Mouse (Mus musculus) neural tube, embryonic 12.5 days (tissue): ENCODE results near the gene Zdhhc24. TPM values are rescaled to one million over a fixed set of nuclear protein-coding genes. Genes with fewer than 3 reads are reported as not detected.
"Not testable (repeated sequence)": the region's sequence is repeated elsewhere in the genome, so short reads cannot be mapped to it uniquely, and the experiment has no call there.

Experiments used
- ATAC-seq: fragments of 200-750 bp; cut with Nextera tagmentation; 2 replicates; pipeline ENCODE4 v1.8.0; 2017; ENCODE audit warnings: low read depth, mild to moderate bottlenecking, moderate TSS enrichment, moderate library complexity; ENCODE audit not compliant: low FRiP score
- H3K27ac ChIP-seq: fragments of 300-500 bp; sonication (generic); 2 replicates; pipeline ENCODE4 v1.5.1; 2016
- H3K27me3 ChIP-seq: fragments of 300-500 bp; sonication (generic); replicated peaks from 2 replicates; pipeline ENCODE4 v1.6.1; 2016; ENCODE audit warnings: mild to moderate bottlenecking
- H3K36me3 ChIP-seq: fragments of 300-500 bp; sonication (generic); 2 replicates; pipeline ENCODE4 v1.6.1; 2016; ENCODE audit warnings: mild to moderate bottlenecking
- H3K4me1 ChIP-seq: fragments of 300-500 bp; sonication (generic); 2 replicates; pipeline ENCODE4 v1.6.1; 2016
- H3K4me2 ChIP-seq: fragments of 300-500 bp; sonication (generic); replicated peaks from 2 replicates; pipeline ENCODE4 v1.6.1; 2016; ENCODE audit warnings: mild to moderate bottlenecking
- H3K4me3 ChIP-seq: fragments of 300-500 bp; sonication (generic); 2 replicates; pipeline ENCODE4 v1.5.1; 2016
- H3K9ac ChIP-seq: fragments of 300-500 bp; sonication (generic); 2 replicates; pipeline ENCODE4 v1.6.1; 2016; ENCODE audit warnings: mild to moderate bottlenecking
- H3K9me3 ChIP-seq: fragments of 300-500 bp; sonication (generic); 2 replicates; pipeline ENCODE4 v1.6.1; 2016; ENCODE audit warnings: mild to moderate bottlenecking
- WGBS: fragments of 180-500 bp; shearing (Covaris S2); methylation state at CpG from one replicate; pipeline ENCODE4 v1.1.7; 2016; 5-methylcytosine and 5-hydroxymethylcytosine counted together
- polyA plus RNA-seq: library from polyadenylated mRNA; unstranded; fragments of >200 nt; fragmentation: Nextera tagmentation; extraction: Ambion mirVana; gene quantifications from 2 replicates; pipeline ENCODE4 v1.2.1, GENCODE M21; 2016

Zdhhc24 gene
- polyA plus RNA-seq, 1 experiment from 2014 or later = 21.4 TPM

GRCm38 (mm10) chr19:4850281-4850680 lies 28.2 kb upstream of the Zdhhc24 start:
- Histone ChIP-seq H3K9me3 (no peaks in the 10 kb centered on the region), H3K4me1 (peaks cover 6% of the 10 kb centered on the region; the same call in 1 of the 2 replicates), H3K4me2 (no peak overlapping the region), H3K4me3 (no peak overlapping the region), H3K9ac (no peak overlapping the region), H3K27me3 (no peaks in the 10 kb centered on the region), H3K36me3 (no peaks in the 10 kb centered on the region), H3K27ac (no peak overlapping the region)
- ATAC-seq = no peak
- 48% methylated on average over 5 of the region's 5 CpGs for WGBS

- Histone ChIP-seq H3K4me2 (peak within 1 kb of the TSS; percentile 99), H3K4me1 (peaks cover 16% of the 10 kb centered on the region; the same call in 1 of the 2 replicates), H3K27me3 (0 out of 2 replicates have a peak, but pooled peaks cover 3% of the 10 kb centered on the region), H3K4me3 (peak within 1 kb of the TSS; percentile 52), H3K36me3 (no peaks in the 10 kb centered on the region), H3K27ac (peak within 1 kb of the TSS; percentile 53; the same call in 1 of the 2 replicates), H3K9me3 (no peaks in the 10 kb centered on the region), H3K9ac (peak within 1 kb of the TSS; percentile 74)
- 4% methylated on average over 45 of the region's 45 CpGs for WGBS
- peak; percentile 79 for ATAC-seq
These were observed 23.7 kb upstream of the Zdhhc24 start, which contains the start of gene Ctsf for GRCm38 (mm10) chr19:4854552-4855469. Gene Ctsf, plus strand, starts transcription at chr19:4855130.

GRCm38 (mm10) chr19:4855470-4855820 lies 23.0 kb upstream of the Zdhhc24 start:
- peak overlapping the region; percentile 52 for H3K4me3 ChIP-seq
- 2% methylated on average over 14 of the region's 14 CpGs for WGBS

GRCm38 (mm10) chr19:4855951-4856350 lies 22.5 kb upstream of the Zdhhc24 start:
- Histone ChIP-seq H3K4me2 (peak overlapping the region; percentile 99), H3K36me3 (peaks cover 6% of the 10 kb centered on the region; the same call in 1 of the 2 replicates), H3K4me3 (peak overlapping the region; percentile 52), H3K4me1 (peaks cover 16% of the 10 kb centered on the region; the same call in 1 of the 2 replicates), H3K9me3 (no peaks in the 10 kb centered on the region), H3K27me3 (0 out of 2 replicates have a peak, but pooled peaks cover 3% of the 10 kb centered on the region), H3K9ac (no peak overlapping the region), H3K27ac (no peak overlapping the region)
- WGBS = 76% methylated on average over 4 of the region's 4 CpGs
- ATAC-seq = no peak

More at GRCm38 (mm10) chr19:4855470-4855820, 23.0 kb upstream of the Zdhhc24 start:
- Histone ChIP-seq H3K9ac (peak overlapping the region; percentile 74), H3K27ac (peak overlapping the region; percentile 53; the same call in 1 of the 2 replicates), H3K9me3 (no peaks in the 10 kb centered on the region), H3K4me2 (peak overlapping the region; percentile 99), H3K36me3 (0 out of 2 replicates have a peak, but pooled peaks cover 3% of the 10 kb centered on the region), H3K4me1 (peaks cover 16% of the 10 kb centered on the region; the same call in 1 of the 2 replicates), H3K27me3 (0 out of 2 replicates have a peak, but pooled peaks cover 3% of the 10 kb centered on the region)
- 0 out of 2 replicates have a peak, but pooled peaks have one; percentile 25 for ATAC-seq

- peaks cover 16% of the 10 kb centered on the region; the same call in 1 of the 2 replicates for H3K4me1 ChIP-seq
- H3K4me2 ChIP-seq = no peak overlapping the region
- no peak for ATAC-seq
- no peak overlapping the region for H3K4me3 ChIP-seq
- no peaks in the 10 kb centered on the region for H3K9me3 ChIP-seq
- H3K36me3 ChIP-seq = peaks cover 10% of the 10 kb centered on the region; the same call in 1 of the 2 replicates
- H3K27me3 ChIP-seq = 0 out of 2 replicates have a peak, but pooled peaks cover 3% of the 10 kb centered on the region
- no peak overlapping the region for H3K9ac ChIP-seq
- 80% methylated on average over 6 of the region's 6 CpGs for WGBS
- no peak overlapping the region for H3K27ac ChIP-seq
These were observed 19.4 kb upstream of the Zdhhc24 start for GRCm38 (mm10) chr19:4859081-4859480.

GRCm38 (mm10) chr19:4863048-4863447 lies 15.4 kb upstream of the Zdhhc24 start:
- H3K9me3 ChIP-seq = no peaks in the 10 kb centered on the region
- WGBS = 58% methylated on average over 6 of the region's 6 CpGs
- H3K9ac ChIP-seq = no peak overlapping the region
- H3K4me1 ChIP-seq = peaks cover 4% of the 10 kb centered on the region; the same call in 1 of the 2 replicates
- H3K27ac ChIP-seq = no peak overlapping the region
- 0 out of 2 replicates have a peak, but pooled peaks cover 5% of the 10 kb centered on the region for H3K27me3 ChIP-seq
- H3K4me3 ChIP-seq = no peak overlapping the region
- H3K4me2 ChIP-seq = no peak overlapping the region
- ATAC-seq = no peak
- H3K36me3 ChIP-seq = peaks cover 10% of the 10 kb centered on the region; the same call in 1 of the 2 replicates

GRCm38 (mm10) chr19:4865147-4865546 lies 13.3 kb upstream of the Zdhhc24 start:
- 8% methylated on average over 17 of the region's 17 CpGs for WGBS
- Histone ChIP-seq H3K4me2 (peak overlapping the region; percentile 41), H3K4me3 (no peak overlapping the region)

GRCm38 (mm10) chr19:4874613-4875012 lies 3.9 kb upstream of the Zdhhc24 start:
- not testable (repeated sequence) for ATAC-seq

More at GRCm38 (mm10) chr19:4865147-4865546, 13.3 kb upstream of the Zdhhc24 start:
- H3K9ac ChIP-seq = no peak overlapping the region
- H3K36me3 ChIP-seq = peaks cover 10% of the 10 kb centered on the region; the same call in 1 of the 2 replicates
- H3K27ac ChIP-seq = no peak overlapping the region
- no peak for ATAC-seq
- H3K27me3 ChIP-seq = 0 out of 2 replicates have a peak, but pooled peaks cover 5% of the 10 kb centered on the region
- peaks cover 4% of the 10 kb centered on the region; the same call in 1 of the 2 replicates for H3K4me1 ChIP-seq
- H3K9me3 ChIP-seq = no peaks in the 10 kb centered on the region

GRCm38 (mm10) chr19:4876241-4876640 lies 2.2 kb upstream of the Zdhhc24 start:
- H3K36me3 ChIP-seq = no peaks in the 10 kb centered on the region
- peaks cover 21% of the 10 kb centered on the region for H3K4me1 ChIP-seq
- 59% methylated on average over 4 of the region's 4 CpGs for WGBS
- no peak overlapping the region for H3K9ac ChIP-seq
- no peak overlapping the region for H3K4me3 ChIP-seq
- ATAC-seq = no peak
- H3K9me3 ChIP-seq = no peaks in the 10 kb centered on the region
- H3K27me3 ChIP-seq = no peaks in the 10 kb centered on the region
- no peak overlapping the region for H3K4me2 ChIP-seq
- no peak overlapping the region for H3K27ac ChIP-seq

More at GRCm38 (mm10) chr19:4874613-4875012, 3.9 kb upstream of the Zdhhc24 start:
- not testable (repeated sequence) for H3K4me3 ChIP-seq, H3K9ac ChIP-seq, H3K27me3 ChIP-seq, H3K27ac ChIP-seq, H3K9me3 ChIP-seq, H3K4me2 ChIP-seq, H3K36me3 ChIP-seq
- peaks cover 13% of the 10 kb centered on the region for H3K4me1 ChIP-seq
- 94% methylated on average over 1 of the region's 1 CpGs for WGBS

GRCm38 (mm10) chr19:4876755-4877154 lies 1.7 kb upstream of the Zdhhc24 start:
- Histone ChIP-seq H3K9ac (no peak overlapping the region), H3K27me3 (no peaks in the 10 kb centered on the region), H3K4me3 (no peak overlapping the region), H3K27ac (no peak overlapping the region), H3K4me1 (peaks cover 21% of the 10 kb centered on the region), H3K36me3 (no peaks in the 10 kb centered on the region), H3K9me3 (no peaks in the 10 kb centered on the region), H3K4me2 (no peak overlapping the region)
- 67% methylated on average over 3 of the region's 3 CpGs for WGBS
- no peak for ATAC-seq

- Histone ChIP-seq H3K4me1 (peaks cover 21% of the 10 kb centered on the region), H3K4me3 (peak within 1 kb of the TSS; percentile 68), H3K9ac (peak within 1 kb of the TSS; percentile 69), H3K4me2 (peak within 1 kb of the TSS; percentile 63), H3K27ac (no peak within 1 kb of the TSS), H3K36me3 (no peaks in the 10 kb centered on the region), H3K27me3 (no peaks in the 10 kb centered on the region), H3K9me3 (no peaks in the 10 kb centered on the region)
- ATAC-seq = no peak
- 5% methylated on average over 17 of the region's 17 CpGs for WGBS
These were observed 683 bp upstream of the Zdhhc24 start, which contains the start of gene Actn3 for GRCm38 (mm10) chr19:4877785-4878184. Gene Actn3, minus strand, starts transcription at chr19:4877909.

- WGBS = 72% methylated on average over 10 of the region's 10 CpGs
- Histone ChIP-seq H3K9ac (peak overlapping the region; percentile 69), H3K27ac (no peak overlapping the region), H3K4me2 (peak overlapping the region; percentile 63), H3K36me3 (peaks cover 4% of the 10 kb centered on the region; the same call in 1 of the 2 replicates), H3K4me3 (peak overlapping the region; percentile 68), H3K27me3 (no peaks in the 10 kb centered on the region), H3K4me1 (peaks cover 21% of the 10 kb centered on the region), H3K9me3 (no peaks in the 10 kb centered on the region)
- no peak for ATAC-seq
These were observed 846 bp downstream of the Zdhhc24 start for GRCm38 (mm10) chr19:4879324-4879703.
